Mouse (Mus musculus) olfactory bulb, adult 2 months (tissue): ENCODE measurements around the gene 4930452B06Rik.

Source experiments
- CTCF ChIP-seq: fragments of 200-500 bp; IDR thresholded peaks from 2 replicates; pipeline ENCODE4 v1.5.1; 2012; ENCODE audit warnings: low read depth, mild to moderate bottlenecking, low read length, moderate library complexity; ENCODE audit not compliant: insufficient read depth
- POLR2A ChIP-seq: fragments of 200-500 bp; IDR thresholded peaks from 2 replicates; pipeline ENCODE4 v1.6.1; 2012; ENCODE audit warnings: mild to moderate bottlenecking, low read depth, low read length, moderate library complexity; ENCODE audit not compliant: insufficient read depth

GRCm38 (mm10) chr14:8494260-8494659 is 171.8 kb downstream of the 4930452B06Rik start:
- no peak for TF ChIP-seq CTCF
- TF ChIP-seq POLR2A, result no peak
